Mouse (Mus musculus): ENCODE measurements around the gene Tbk1. TPM values are rescaled to one million over a fixed set of nuclear protein-coding genes. Genes with fewer than 3 reads are reported as not detected.

Tbk1 gene
- total RNA-seq (2021) = 10 to 100 TPM in 1 of 2 experiments, 1 to 10 TPM in 1; 9.8 to 11.9 TPM
- long read RNA-seq, experiment 1, partial matches to known transcripts = 1 of 6 reads
- long read RNA-seq, experiment 1, other reads (novel, unspliced or antisense) = 1 of 6 reads
- long read RNA-seq, experiment 2, partial matches to known transcripts = 2 of 6 reads
- long read RNA-seq, experiment 2, other reads (novel, unspliced or antisense) = 1 of 6 reads

- DNase-seq = peak; percentile 85 to 91
- intact Hi-C loops (cut with DNase I) = loop anchor here (5.0 kb wide), 1 partner anchor 35 kb away; no protein-coding TSS in a partner anchor
Measured at GRCm38 (mm10) chr10:121586675-121587370, at the start of gene Tbk1. Tbk1 (minus strand) TSS chr10:121586787.

- intact Hi-C loops (cut with DNase I) = no loop called here
- DNase-seq = no peak
Measured at GRCm38 (mm10) chr10:121636276-121636675, 49.7 kb upstream of the Tbk1 start.

GRCm38 (mm10) chr10:121634159-121634558 lies 47.6 kb upstream of the Tbk1 start:
- DNase-seq = no peak
- intact Hi-C loops (cut with DNase I) = no loop called here

GRCm38 (mm10) chr10:121628561-121629040 lies 42.0 kb upstream of the Tbk1 start:
- no peak for DNase-seq
- intact Hi-C loops (cut with DNase I) = no loop called here

GRCm38 (mm10) chr10:121627216-121627852 lies 40.7 kb upstream of the Tbk1 start:
- DNase-seq = no peak
- intact Hi-C loops (cut with DNase I) = no loop called here

- intact Hi-C loops (cut with DNase I) = no loop called here
Measured at GRCm38 (mm10) chr10:121626186-121626882, 39.7 kb upstream of the Tbk1 start, which contains the start of gene Xpot. Xpot (minus strand) TSS chr10:121626332.

GRCm38 (mm10) chr10:121625407-121626185 lies 39.0 kb upstream of the Tbk1 start:
- intact Hi-C loops (cut with DNase I) = no loop called here
- no peak for DNase-seq

More at GRCm38 (mm10) chr10:121626186-121626882, 39.7 kb upstream of the Tbk1 start, which contains the start of gene Xpot:
- peak; percentile 94 to 97 for DNase-seq

- intact Hi-C loops (cut with DNase I) = no loop called here
Measured at GRCm38 (mm10) chr10:121625006-121625405, 38.4 kb upstream of the Tbk1 start.

GRCm38 (mm10) chr10:121623670-121624069 lies 37.1 kb upstream of the Tbk1 start:
- no peak for DNase-seq
- intact Hi-C loops (cut with DNase I) = loop anchor here (5.0 kb wide), 1 partner anchor 36 kb away; the partner anchor contains the start of gene Tbk1

More at GRCm38 (mm10) chr10:121625006-121625405, 38.4 kb upstream of the Tbk1 start:
- DNase-seq = no peak

- intact Hi-C loops (cut with DNase I) = loop anchor here (5.0 kb wide), 1 partner anchor 35 kb away; the partner anchor contains the start of gene Tbk1
- DNase-seq = no peak
Measured at GRCm38 (mm10) chr10:121622431-121622830, 35.8 kb upstream of the Tbk1 start.

- intact Hi-C loops (cut with DNase I) = no loop called here
- no peak for DNase-seq
Measured at GRCm38 (mm10) chr10:121615935-121616334, 29.3 kb upstream of the Tbk1 start.

- no peak for DNase-seq
Measured at GRCm38 (mm10) chr10:121615146-121615870, 28.7 kb upstream of the Tbk1 start.

GRCm38 (mm10) chr10:121613570-121613969 lies 27.0 kb upstream of the Tbk1 start:
- no peak for DNase-seq
- intact Hi-C loops (cut with DNase I) = no loop called here

More at GRCm38 (mm10) chr10:121615146-121615870, 28.7 kb upstream of the Tbk1 start:
- intact Hi-C loops (cut with DNase I) = no loop called here

GRCm38 (mm10) chr10:121612448-121612847 lies 25.9 kb upstream of the Tbk1 start:
- intact Hi-C loops (cut with DNase I) = no loop called here
- DNase-seq = no peak

- intact Hi-C loops (cut with DNase I) = no loop called here
- no peak for DNase-seq
Measured at GRCm38 (mm10) chr10:121611587-121611986, 25.0 kb upstream of the Tbk1 start.

- DNase-seq = no peak
- intact Hi-C loops (cut with DNase I) = no loop called here
Measured at GRCm38 (mm10) chr10:121608177-121608576, 21.6 kb upstream of the Tbk1 start.

- intact Hi-C loops (cut with DNase I) = loop anchor here (5.0 kb wide), 1 partner anchor 47 kb away; no protein-coding TSS in a partner anchor
- DNase-seq = no peak
Measured at GRCm38 (mm10) chr10:121604632-121605344, 18.2 kb upstream of the Tbk1 start.

- no peak for DNase-seq
- intact Hi-C loops (cut with DNase I) = loop anchor here (5.0 kb wide), 1 partner anchor 46 kb away; no protein-coding TSS in a partner anchor
Measured at GRCm38 (mm10) chr10:121603556-121603955, 17.0 kb upstream of the Tbk1 start.

Measured in gastrocnemius, postnatal 36 days (tissue).